Mouse (Mus musculus) cerebellum, postnatal 4 days (tissue): ENCODE measurements around the gene Zfp235.

Experiments used
- DNase-seq, 2 experiments: peaks; one replicate each; pipeline ENCODE4 v3.0.0; 2022; ENCODE audit warnings: low spot score in 2 of 2, mixed read lengths in 1 of 2

The Zfp235 gene

DNA sequence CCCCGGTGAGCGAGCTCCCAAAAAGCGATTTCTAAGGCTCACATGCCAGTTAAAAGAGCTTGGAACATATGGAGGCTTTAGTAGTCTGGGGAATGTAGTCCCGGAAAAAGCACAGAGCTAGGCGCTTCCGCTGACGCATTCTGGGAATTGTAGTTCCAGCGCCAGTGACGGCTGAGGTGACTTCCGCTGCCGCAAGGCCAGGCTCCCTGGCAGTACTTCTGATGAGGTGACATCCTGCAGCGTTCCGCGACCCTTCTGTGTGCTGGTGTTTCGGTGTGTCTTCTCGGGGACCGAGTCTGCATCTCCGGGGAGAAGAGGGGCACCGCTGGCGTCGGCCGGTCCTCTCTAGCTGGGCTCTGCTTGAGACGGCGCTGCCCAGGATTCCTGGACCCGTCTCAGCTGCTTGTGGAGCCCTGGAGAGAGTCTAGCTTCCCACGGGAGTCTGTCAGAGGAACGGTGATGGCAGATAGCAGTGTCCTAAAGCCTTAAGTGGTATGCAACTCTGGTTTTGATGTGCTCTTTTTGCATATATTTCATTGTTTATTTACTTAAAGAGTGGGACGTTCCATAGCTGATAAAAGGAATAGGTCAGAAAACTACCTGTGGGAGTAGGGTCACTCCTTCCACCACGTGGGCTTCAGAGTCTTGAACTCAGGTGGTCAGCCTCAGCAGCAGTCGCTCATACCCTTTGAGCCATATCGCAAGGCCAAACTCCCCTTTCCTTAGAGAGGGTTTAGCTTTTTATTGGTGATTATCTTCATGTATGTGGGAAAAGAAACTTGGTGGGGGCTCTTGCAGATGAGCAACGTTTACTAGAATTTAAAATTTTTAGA is at the start of gene Zfp235:
TSS of gene Zfp235 (plus strand) at position 174 of the 833 bp plus-strand sequence.
- DNase-seq, result peak; percentile 62 to 78

DNA sequence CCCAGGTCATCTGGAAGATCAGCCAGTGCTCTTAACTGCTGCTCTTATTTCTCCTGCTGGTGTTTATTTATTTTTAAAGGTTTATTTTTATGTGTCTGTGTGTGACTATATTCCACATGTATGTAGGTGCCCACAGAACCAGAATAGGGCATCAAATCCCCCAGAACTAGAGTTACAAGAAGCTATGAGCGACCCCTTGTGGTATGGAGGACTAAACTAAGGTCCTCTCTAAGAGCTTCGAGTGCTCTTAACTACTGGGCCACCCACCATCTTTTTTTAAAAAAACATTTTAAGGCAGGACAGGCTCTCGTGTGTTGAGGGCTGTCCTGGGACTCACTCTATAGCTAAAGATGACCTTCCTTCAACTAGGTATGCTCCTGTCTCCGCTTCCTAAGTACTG is 47.1 kb upstream of the Zfp235 start:
- DNase-seq, result no peak

DNA sequence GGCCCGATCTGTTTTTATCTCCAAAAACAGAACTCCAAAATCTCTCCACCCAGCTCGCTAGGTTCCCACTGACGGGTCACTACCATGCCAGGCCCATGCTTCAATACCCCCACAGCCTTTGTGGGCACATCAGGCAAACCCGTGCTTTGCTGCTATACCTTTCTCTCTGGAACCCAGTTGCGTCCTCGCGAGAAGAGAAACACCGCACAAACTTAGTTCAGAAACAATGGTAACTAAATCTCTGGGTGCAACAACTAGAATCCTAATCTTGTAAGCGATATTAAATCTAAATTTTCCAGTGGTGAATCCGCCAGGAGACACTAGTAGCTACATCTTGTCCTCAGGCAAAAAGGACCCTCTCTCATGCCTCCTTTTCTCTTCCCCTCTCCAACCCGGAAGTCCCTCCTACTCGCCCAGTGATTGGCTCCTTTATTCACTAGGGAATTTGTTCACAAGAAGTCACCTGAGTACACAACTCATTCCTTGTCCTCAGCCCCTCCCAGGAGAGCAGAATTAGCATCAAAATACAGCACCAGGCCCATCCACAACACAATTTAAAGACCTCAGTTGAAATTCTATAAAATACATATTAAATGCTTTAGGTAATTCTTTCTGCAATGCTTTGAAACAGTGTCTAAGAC is 46.4 kb upstream of the Zfp235 start:
- no peak for DNase-seq

DNA sequence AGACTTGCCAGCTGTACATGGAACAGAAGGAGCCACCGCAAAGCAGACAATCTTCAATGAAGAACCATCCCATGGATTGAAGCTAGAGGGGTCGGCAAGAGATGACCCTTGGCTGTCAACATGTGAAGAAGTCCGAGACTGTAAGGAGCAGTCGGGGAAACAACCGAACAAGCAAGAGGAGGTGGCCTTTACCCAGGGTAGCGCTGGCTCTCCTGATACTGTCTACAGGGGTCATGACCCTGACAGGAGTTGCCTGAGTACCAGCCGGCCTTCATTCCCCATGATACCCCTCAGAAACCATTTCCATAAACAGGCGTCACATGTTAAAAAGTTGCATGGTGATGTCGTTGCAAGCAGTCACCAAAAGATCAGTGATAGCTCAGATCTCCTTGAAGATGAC is 29.6 kb upstream of the Zfp235 start:
- no peak for DNase-seq

DNA sequence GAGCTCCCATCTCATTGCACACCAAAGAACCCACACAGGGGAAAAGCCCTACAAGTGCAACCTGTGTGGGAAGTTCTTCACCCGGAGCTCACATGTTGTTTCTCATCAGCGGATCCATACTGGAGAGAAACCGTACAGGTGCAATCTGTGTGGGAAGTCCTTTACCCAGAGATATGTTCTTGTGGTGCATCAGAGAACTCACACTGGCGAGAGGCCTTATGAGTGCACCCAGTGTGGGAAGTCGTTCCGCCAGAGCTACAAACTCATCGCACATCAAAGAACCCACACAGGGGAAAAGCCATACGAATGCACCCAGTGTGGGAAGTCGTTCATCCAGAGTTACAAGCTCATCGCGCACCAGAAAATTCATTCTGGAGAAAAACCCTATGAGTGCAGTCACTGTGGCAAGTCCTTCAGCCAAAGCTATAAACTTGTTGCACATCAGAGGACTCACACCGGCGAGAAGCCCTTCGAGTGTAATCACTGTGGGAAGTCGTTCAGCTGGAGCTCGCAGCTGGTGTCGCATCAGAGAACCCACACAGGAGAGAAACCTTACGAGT is 28.7 kb upstream of the Zfp235 start:
- DNase-seq, result no peak

DNA sequence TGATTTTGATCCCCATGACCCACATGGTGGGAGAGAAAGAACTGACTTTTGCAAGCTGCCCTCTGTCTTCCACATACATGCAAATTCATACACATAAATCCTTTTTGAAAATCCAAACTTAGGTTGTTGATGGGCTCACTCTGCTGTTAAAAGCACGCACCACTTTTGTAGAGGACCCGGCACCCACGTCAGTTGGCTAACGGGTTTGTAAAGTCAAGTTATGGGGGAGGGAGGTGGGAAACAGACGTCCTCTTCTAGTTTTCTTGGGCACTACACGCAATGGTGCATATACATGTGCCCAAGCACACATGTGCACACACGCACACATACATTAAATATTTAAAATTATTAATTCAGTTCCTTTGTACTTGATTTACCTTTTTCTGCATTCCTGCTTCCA is 23.1 kb upstream of the Zfp235 start:
- no peak for DNase-seq

DNA sequence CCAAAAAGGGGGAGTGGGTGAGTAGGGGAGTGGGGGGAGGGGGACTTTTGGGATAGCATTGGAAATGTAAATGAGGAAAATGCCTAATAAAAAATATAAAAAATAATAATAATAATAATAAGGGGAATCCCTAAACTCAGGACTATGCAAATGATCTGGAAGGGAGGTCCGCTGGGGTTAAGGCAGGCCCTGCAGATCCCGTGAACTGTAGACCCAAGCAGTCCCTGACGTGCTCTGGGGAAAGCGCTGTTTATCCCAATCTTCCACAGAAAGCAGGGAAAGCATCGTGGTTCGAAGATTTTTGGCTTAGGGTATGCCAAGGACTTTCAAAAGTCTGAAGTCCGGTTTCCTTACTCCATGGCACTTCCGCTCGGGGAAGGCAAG is 22.2 kb upstream of the Zfp235 start:
- DNase-seq, result no peak

DNA sequence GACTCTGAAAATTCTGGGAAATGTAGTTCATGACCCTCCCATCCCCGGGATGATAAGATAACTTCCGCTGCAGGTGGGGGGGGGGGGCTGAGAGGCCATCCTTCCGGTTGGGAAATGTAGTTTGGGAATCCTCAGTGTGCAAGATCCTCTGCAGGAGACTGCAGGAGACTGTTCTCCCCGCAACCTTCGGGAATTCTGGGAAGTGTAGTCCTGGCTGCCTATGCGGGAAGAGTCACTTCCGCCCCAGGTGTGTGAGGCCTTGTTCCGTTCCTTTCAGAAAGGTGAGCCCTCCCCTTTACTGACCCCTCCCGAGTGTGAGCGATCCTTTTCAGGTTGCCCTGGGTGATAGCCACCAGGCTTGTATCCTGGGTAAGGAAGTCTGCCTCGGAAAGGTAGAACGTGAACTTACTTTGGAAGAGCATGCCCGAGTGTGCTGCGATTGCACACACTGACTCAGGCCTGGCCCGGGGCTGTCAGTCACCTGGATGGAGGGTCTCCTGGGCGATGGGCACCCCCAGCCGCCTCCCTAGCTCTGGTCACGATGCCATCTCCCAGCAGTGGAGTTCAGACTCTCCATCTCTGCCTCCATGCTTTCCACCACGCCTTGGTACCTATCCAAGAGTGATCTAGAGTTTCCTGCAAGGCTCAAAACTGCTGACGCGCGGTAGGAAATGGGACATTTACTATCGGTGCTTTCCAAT is 21.7 kb upstream of the Zfp235 start, which contains the start of gene Zfp112:
TSS of gene Zfp112 (plus strand) at position 159 of the 701 bp plus-strand sequence.
- peak in 1 of 2 experiments; percentile 74 for DNase-seq

DNA sequence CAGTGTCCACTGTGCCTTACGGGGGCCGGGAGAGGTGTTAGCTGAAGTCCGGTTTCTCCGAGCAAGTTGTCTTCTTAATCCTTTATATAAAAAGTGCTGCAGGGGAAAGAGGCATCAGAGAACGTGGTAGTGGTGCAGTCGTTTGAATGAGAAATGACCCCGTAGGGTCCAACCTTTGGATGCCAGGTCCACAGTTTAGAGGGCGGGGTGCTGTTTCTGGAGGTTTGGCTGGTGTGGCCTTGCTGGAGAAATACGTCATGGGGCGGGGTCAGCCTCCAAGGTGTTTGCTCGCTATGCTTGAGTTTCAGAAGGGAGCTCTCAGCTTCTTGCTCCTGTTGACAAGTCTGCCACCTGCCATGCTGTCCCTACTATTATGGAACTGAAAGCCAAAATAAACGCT is 21.0 kb upstream of the Zfp235 start:
- DNase-seq, result no peak

DNA sequence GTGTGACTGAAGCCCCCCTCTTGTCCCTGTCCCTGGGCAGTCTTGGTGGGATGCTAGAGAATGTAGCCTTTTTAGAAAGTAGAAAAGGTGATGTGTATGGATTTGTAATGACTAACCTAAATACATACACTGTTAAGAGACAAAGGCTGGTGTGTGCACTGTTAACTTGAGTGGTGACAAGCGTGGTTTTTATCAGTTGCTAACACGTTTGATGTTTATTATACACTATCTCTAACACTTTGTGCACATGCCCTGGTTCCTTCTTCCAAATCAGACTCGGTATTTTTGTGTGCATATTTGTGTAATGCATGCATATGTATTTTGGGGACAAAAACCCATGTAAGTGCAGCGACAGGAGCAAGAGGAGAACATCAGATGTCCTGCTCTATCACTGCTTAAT is 17.3 kb upstream of the Zfp235 start:
- no peak for DNase-seq

DNA sequence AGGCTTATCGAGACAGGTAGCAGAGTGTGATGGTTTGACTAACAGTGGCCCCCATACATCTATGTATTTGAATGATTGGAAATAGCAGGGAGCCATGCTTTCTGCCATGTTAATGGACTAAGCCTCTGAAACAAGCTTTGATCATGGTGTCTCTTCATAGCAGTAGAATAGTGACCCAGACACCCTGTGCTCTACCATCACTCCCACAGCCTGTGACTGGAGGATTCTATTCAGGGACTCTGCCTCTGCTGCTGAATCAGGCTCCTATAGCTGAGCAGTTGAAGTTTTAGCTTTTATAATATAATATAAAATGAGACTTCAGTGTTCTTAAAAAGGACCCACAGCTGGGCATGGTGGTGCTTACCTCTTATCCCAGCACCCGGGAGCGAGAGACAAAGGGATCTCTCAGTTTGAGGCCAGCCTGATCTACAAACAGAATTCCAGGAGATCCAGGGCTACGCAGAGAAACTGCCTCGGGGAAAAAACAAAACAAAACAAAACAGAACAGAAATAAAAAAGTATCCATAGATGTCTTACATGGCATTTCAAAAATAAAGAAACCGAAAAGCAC is 459 bp upstream of the Zfp235 start:
- no peak for DNase-seq

DNA sequence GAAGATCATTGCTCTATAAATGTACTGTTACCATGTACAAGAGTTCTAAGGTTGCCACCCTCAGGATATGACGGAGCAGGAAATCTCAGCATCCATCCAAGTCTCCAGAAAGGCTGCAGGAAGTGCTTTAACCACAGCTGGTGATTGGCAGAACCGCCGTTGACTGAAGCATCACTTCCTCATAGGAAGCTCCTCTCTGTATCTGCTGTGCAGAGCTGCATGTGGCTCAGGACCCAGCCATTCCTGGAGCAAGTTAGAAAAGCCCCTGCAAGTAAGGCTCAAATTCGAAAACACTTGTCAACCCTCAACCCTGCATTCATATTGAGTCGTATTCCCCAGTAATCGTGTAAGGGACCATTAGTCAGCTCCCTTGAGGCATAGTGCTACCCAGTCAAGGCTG is 8.6 kb downstream of the Zfp235 start:
- no peak for DNase-seq

DNA sequence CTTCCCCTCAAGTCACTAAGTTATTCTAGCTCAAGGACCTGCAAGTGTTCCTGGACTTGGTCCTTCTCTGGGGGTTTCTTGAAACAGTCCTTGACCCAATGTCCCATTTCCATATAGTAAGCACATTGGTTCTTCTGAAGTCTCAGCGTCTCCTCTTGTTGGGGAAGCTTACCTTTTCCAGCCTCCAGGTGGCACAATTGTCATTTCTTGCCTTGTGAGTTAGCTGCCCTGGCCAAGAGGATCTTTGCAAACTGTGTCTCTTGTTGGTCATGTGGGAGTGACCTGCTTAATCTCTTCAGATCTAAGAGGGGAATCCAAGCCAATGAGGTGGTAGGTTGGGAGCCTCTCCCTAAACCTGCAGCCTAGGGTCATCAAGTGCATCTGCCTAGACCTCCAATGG is 19.3 kb downstream of the Zfp235 start:
- DNase-seq, result no peak

DNA sequence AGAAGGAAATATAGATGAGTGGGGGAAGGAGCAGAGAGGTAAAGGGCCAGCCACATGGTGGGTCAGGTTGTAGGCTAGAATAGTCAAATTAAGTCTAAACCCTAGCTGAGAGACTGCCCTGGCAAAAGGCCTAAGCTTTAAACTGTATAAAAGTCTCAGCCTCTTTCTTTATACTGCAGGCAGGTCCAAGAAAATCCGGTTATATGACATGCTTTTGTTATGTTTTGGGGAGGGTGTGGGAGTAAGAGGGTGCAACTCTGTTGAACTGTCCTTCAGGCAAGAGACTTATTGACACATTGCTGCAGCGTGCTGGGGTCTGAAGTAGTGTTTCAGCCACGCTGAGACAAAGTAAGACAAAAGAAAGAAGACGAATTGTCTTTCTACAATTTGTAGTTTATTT is 38.2 kb downstream of the Zfp235 start:
- DNase-seq, result no peak

DNA sequence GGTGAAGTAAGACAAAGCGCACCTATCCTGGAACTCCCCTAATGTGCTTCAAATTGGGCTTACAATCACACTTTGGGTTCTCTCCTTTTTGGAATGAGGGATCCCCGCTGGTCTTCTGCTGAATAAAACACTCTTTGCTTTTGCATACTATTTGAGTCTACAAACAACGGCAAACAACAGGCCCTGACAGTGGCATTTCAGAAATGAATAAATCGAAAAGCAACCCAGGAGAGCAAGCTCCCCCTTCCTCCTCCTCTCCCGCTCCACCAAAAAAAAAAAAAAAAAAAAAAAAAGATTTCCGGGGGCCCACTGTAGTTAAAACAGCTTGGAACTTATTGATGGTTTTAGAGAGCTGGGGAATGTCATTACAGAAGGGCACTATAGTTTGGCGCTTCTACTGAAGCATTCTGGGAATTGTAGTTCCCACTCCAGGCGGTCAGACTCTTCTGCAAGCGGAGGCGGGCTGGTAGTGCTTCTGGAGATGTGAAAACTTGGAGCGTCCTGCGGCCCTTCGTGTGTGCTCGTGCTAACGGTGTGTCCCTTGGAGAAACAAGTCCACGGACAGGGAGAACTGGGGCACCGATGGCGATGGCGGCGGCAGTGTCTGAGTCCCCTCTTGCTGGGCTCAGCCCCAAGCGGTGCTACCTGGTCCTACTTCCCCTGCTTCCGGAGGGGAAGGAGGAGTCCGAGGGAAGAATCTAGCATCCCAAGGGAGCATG is 40.8 kb downstream of the Zfp235 start, which contains the start of gene Zfp114:
TSS of gene Zfp114 (plus strand) at position 443 of the 719 bp plus-strand sequence.
- DNase-seq, result peak; percentile 43 to 78

DNA sequence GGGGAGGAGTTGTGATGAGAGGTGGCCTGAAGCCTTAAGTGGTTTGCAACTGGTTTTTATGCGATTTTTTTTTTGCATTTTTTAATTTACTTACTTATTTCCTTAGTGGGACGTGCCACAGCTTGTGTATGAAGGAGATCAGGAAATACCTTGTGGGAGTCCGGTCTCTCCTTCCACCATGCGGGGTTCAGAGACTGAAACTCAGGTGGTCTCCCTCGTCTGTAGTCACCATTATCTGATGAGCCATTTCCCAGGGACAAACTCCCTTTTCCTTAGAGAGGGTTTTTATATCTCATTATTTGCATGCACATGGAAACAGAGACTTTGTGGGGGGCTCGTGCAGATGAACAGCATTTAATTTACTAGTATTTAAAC is 41.4 kb downstream of the Zfp235 start:
- DNase-seq, result no peak

DNA sequence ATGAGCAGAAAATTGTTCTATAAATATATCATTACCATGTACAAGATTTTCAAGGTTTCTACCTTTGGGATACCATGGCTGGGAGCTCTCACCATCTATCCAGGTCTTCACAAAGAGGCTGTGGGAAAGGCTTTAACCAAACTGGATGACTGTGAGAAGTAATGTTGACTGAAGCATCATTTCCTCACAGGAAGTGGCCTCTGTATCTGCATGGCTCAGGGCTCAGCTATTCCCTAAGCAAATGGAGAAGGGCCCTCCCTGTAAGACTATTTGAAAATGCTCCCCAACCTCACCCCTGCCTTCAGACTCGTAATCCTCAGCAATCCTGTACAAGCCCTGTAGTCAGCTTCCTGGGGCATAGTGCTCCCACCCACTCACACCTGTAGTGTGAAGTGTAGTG is 53.6 kb downstream of the Zfp235 start:
- DNase-seq, result no peak

DNA sequence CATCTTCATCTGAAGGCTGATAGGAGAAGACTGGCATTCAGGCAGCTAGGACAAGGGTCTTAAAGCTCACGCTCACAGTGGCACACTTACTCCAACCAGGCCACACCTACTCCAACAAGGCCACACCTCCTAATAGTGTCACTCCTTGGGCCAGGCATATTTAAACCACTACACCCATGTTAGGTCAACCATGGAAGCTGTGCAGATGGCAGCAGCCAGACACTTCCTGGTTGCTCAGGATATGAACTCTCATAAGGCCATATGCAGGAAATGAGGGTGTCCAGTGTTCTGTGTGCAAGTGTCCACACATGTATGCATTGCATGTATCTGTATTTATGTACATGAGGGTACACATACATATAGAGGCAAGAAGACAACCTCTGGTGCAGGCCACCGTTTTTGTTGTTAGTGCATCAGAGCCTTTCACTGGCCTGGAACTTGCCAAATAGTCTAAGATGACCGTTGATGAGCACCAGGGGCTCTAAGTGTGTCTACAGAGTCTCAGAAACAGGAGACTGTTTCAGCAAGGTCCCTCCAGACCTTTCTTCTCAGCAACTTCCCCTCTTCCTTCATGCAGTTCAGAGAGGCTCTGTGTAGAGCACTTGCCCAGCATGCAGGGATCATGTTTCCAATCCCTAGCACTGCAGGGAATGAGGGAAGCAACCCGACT is 55.1 kb downstream of the Zfp235 start:
- no peak for DNase-seq

DNA sequence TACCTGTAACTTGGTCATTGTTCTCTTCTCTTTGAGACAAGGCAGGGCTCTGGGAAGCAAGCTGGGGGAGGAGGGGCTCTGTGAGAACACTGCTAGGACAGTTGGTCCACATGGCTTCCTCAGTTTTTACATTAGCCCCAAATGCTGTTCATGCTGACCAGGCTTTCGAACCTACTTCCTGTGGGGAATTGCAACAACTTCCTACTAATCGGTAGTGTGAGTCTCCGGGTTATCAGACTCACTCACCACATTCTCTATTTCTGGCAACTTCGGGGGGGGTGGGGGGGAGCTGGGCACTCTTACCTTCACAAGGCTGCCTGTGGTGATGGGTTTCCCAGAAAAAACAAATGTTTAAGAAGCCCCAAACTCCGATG is 55.6 kb downstream of the Zfp235 start:
- no peak for DNase-seq

DNA sequence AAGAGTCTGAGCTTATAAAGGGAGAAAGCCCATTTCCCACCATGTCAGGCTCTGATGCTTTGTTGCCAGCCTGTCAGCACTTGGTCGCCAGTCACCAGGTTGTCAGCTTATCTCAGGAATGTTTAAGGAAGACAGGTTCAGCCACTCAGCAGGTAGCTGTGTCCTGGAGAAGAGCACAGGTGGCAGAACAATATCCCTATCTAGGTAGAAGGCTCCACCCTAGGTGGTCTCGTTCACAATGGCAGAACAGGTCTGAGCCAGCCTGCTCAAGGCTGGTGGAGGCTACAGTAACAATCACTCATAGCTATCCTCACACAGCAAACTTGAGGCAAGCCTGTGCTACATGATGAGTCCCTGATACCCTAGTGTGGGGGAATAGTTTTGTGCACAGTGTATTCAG is 57.4 kb downstream of the Zfp235 start:
- no peak for DNase-seq
